Mouse (Mus musculus): ENCODE results near the gene Nlgn3. TPM values are rescaled to one million over a fixed set of nuclear protein-coding genes. Genes with fewer than 3 reads are reported as not detected.
A peak's percentile ranks its signal among the peaks of the same experiment; 100 is the strongest.
"Not testable (repeated sequence)": the region's sequence is repeated elsewhere in the genome, so short reads cannot be mapped to it uniquely, and the experiment has no call there.

The Nlgn3 gene
- polyA plus RNA-seq, 1 experiment, result 49.1 TPM

GRCm38 (mm10) chrX:101329372-101330028, 30.5 kb downstream of the Nlgn3 start:
- H3K27ac ChIP-seq (ENCODE audit: insufficient read depth, low read length), result peak overlapping the region; percentile 78
- peaks cover 4% of the 10 kb centered on the region; the same call in 1 of the 2 replicates for H3K4me1 ChIP-seq (ENCODE audit: control insufficient read depth, insufficient read depth, low read length)
- no peak for TF ChIP-seq POLR2A (IDR thresholded peaks at IDR 0.05; ENCODE audit: extremely low read depth, insufficient read depth, low read length)
- TF ChIP-seq CTCF (IDR thresholded peaks at IDR 0.05; ENCODE audit: extremely low read depth, insufficient read depth, low read length), result peak; percentile 70
- H3K4me3 ChIP-seq (ENCODE audit: insufficient read depth, low read length), result no peak overlapping the region

GRCm38 (mm10) chrX:101332031-101332374, 33.0 kb downstream of the Nlgn3 start:
- TF ChIP-seq CTCF (IDR thresholded peaks at IDR 0.05; ENCODE audit: extremely low read depth, insufficient read depth, low read length), result no peak
- no peak for TF ChIP-seq POLR2A (IDR thresholded peaks at IDR 0.05; ENCODE audit: extremely low read depth, insufficient read depth, low read length)
- Histone ChIP-seq H3K4me3 (ENCODE audit: insufficient read depth, low read length) (peak overlapping the region; percentile 48), H3K27ac (ENCODE audit: insufficient read depth, low read length) (peak overlapping the region; percentile 99), H3K4me1 (ENCODE audit: control insufficient read depth, insufficient read depth, low read length) (peaks cover 4% of the 10 kb centered on the region; the same call in 1 of the 2 replicates)

- H3K4me3 ChIP-seq (ENCODE audit: insufficient read depth, low read length), result peak overlapping the region; percentile 48
- peaks cover 4% of the 10 kb centered on the region; the same call in 1 of the 2 replicates for H3K4me1 ChIP-seq (ENCODE audit: control insufficient read depth, insufficient read depth, low read length)
- TF ChIP-seq CTCF (IDR thresholded peaks at IDR 0.05; ENCODE audit: extremely low read depth, insufficient read depth, low read length), result no peak
- TF ChIP-seq POLR2A (IDR thresholded peaks at IDR 0.05; ENCODE audit: extremely low read depth, insufficient read depth, low read length), result peak; percentile 72
Measured at GRCm38 (mm10) chrX:101332375-101333211, 33.6 kb downstream of the Nlgn3 start.

GRCm38 (mm10) chrX:101334606-101335005, 35.6 kb downstream of the Nlgn3 start:
- no peak overlapping the region for H3K27ac ChIP-seq (ENCODE audit: insufficient read depth, low read length)
- H3K4me3 ChIP-seq (ENCODE audit: insufficient read depth, low read length), result no peak overlapping the region
- H3K4me1 ChIP-seq (ENCODE audit: control insufficient read depth, insufficient read depth, low read length), result peaks cover 3% of the 10 kb centered on the region; the same call in 1 of the 2 replicates
- peak; percentile 17; the same call in 1 of the 2 replicates for TF ChIP-seq CTCF (IDR thresholded peaks at IDR 0.05; ENCODE audit: extremely low read depth, insufficient read depth, low read length)
- no peak for TF ChIP-seq POLR2A (IDR thresholded peaks at IDR 0.05; ENCODE audit: extremely low read depth, insufficient read depth, low read length)

More at GRCm38 (mm10) chrX:101332375-101333211, 33.6 kb downstream of the Nlgn3 start:
- peak overlapping the region; percentile 99 for H3K27ac ChIP-seq (ENCODE audit: insufficient read depth, low read length)

GRCm38 (mm10) chrX:101338666-101339065, 39.7 kb downstream of the Nlgn3 start:
- H3K27ac ChIP-seq (ENCODE audit: insufficient read depth, low read length), result no peak overlapping the region
- H3K4me3 ChIP-seq (ENCODE audit: insufficient read depth, low read length), result no peak overlapping the region
- no peak for TF ChIP-seq POLR2A (IDR thresholded peaks at IDR 0.05; ENCODE audit: extremely low read depth, insufficient read depth, low read length)
- no peak for TF ChIP-seq CTCF (IDR thresholded peaks at IDR 0.05; ENCODE audit: extremely low read depth, insufficient read depth, low read length)

GRCm38 (mm10) chrX:101342837-101343236, 43.9 kb downstream of the Nlgn3 start:
- not testable (repeated sequence) for H3K4me3 ChIP-seq (ENCODE audit: insufficient read depth, low read length); H3K27ac ChIP-seq (ENCODE audit: insufficient read depth, low read length); H3K4me1 ChIP-seq (ENCODE audit: control insufficient read depth, insufficient read depth, low read length)

More at GRCm38 (mm10) chrX:101338666-101339065, 39.7 kb downstream of the Nlgn3 start:
- H3K4me1 ChIP-seq (ENCODE audit: control insufficient read depth, insufficient read depth, low read length), result no peaks in the 10 kb centered on the region

- Histone ChIP-seq H3K27ac (ENCODE audit: insufficient read depth, low read length) (no peak overlapping the region), H3K4me1 (ENCODE audit: control insufficient read depth, insufficient read depth, low read length) (no peaks in the 10 kb centered on the region), H3K4me3 (ENCODE audit: insufficient read depth, low read length) (no peak overlapping the region)
- no peak for TF ChIP-seq POLR2A (IDR thresholded peaks at IDR 0.05; ENCODE audit: extremely low read depth, insufficient read depth, low read length)
- TF ChIP-seq CTCF (IDR thresholded peaks at IDR 0.05; ENCODE audit: extremely low read depth, insufficient read depth, low read length), result no peak
Measured at GRCm38 (mm10) chrX:101345456-101345855, 46.5 kb downstream of the Nlgn3 start.

GRCm38 (mm10) chrX:101346475-101346874, 47.5 kb downstream of the Nlgn3 start:
- Histone ChIP-seq H3K4me1 (ENCODE audit: control insufficient read depth, insufficient read depth, low read length) (no peaks in the 10 kb centered on the region), H3K4me3 (ENCODE audit: insufficient read depth, low read length) (no peak overlapping the region), H3K27ac (ENCODE audit: insufficient read depth, low read length) (peak overlapping the region; percentile 41; the same call in 1 of the 2 replicates)
- TF ChIP-seq POLR2A (IDR thresholded peaks at IDR 0.05; ENCODE audit: extremely low read depth, insufficient read depth, low read length), result no peak
- no peak for TF ChIP-seq CTCF (IDR thresholded peaks at IDR 0.05; ENCODE audit: extremely low read depth, insufficient read depth, low read length)

- no peaks in the 10 kb centered on the region for H3K4me1 ChIP-seq (ENCODE audit: control insufficient read depth, insufficient read depth, low read length)
- TF ChIP-seq CTCF (IDR thresholded peaks at IDR 0.05; ENCODE audit: extremely low read depth, insufficient read depth, low read length) (no peak), POLR2A (IDR thresholded peaks at IDR 0.05; ENCODE audit: extremely low read depth, insufficient read depth, low read length) (no peak)
- no peak overlapping the region for H3K27ac ChIP-seq (ENCODE audit: insufficient read depth, low read length)
- H3K4me3 ChIP-seq (ENCODE audit: insufficient read depth, low read length), result no peak overlapping the region
Measured at GRCm38 (mm10) chrX:101351188-101351587, 52.2 kb downstream of the Nlgn3 start.

- H3K4me1 ChIP-seq (ENCODE audit: control insufficient read depth, insufficient read depth, low read length); H3K27ac ChIP-seq (ENCODE audit: insufficient read depth, low read length); H3K4me3 ChIP-seq (ENCODE audit: insufficient read depth, low read length): not testable (repeated sequence)
Measured at GRCm38 (mm10) chrX:101358902-101359301, 59.9 kb downstream of the Nlgn3 start.
